Mouse (Mus musculus): ENCODE measurements around the gene Clint1.

The Clint1 gene

GRCm38 (mm10) chr11:45885606-45886230 lies 33.9 kb downstream of the Clint1 start:
- no peak for DNase-seq

- no peak for DNase-seq
These were observed 34.7 kb downstream of the Clint1 start for GRCm38 (mm10) chr11:45886596-45886995.

DNA sequence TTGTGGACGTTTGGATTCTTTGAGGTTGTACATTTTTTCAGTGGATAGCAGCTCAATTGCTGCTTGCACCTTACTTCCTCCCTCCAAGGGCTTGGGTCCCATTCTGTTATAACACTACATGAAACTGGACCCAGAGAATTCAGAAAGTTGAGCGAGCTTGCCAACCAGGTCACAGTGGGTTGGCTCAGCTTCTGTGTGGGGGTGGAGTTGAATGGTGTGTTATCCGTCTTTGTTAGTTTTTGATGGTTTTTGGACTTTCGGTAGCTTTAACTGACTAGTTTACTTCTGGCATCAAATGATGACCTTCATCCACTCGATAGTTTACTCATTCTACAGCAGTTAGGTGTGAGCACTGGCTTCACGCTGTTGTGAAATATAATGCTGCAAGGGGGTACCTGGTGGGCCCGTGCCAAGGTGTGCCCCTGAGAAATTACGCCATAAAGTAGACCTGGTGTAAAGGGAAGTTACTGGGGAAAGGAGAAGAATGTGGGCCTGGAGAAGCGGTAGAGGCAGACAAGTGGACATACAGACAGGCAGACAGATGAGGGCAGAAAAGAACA lies 36.7 kb downstream of the Clint1 start:
- no peak for DNase-seq

- DNase-seq = no peak
These were observed 38.1 kb downstream of the Clint1 start for GRCm38 (mm10) chr11:45889981-45890380.

- no peak for DNase-seq
These were observed 38.6 kb downstream of the Clint1 start for GRCm38 (mm10) chr11:45890423-45890822.

DNA sequence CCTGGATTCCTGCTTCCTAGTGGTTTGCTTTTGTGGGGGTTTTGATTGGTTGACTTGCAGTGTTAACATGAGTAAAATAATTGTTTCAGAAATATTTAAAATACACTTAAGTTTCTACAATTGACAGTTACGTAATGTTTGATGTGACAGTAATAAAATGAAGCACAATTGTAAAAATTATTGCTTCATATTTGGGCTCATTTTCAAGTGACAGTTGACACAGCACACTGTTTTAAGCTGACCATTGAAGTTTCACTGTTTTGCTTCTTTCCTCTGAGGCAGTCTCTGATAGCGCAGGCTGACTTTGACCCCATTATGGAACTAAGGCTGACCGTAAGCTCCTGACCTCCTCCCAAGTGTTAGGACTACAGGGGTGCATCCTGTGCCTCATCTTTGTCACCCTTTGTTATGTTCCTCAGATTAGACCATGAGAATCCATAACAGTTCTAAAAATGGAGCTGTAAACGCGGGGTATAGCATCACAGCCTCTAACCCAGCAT lies 41.1 kb downstream of the Clint1 start:
- no peak for DNase-seq

DNA sequence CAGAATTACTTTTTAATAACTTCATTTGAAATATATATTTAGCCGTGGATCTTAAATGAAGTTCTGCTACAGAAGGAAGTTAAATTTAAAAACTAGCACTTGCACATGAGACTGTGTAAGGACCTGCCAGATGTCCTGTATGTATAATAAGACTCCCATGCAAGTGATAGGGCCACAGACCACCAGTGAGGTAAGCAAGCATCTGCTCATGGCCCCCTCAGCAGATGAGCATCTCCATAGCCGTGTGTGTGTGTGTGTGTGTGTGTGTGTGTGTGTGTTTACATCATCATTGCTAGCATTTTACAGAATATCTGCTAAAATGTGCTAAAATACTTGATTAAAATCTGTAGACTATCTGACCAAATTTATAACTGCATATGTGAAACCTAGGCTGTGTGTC lies 45.5 kb downstream of the Clint1 start:
- DNase-seq = no peak

- no peak for DNase-seq
These were observed 48.6 kb downstream of the Clint1 start for GRCm38 (mm10) chr11:45900233-45901015.

GRCm38 (mm10) chr11:45906109-45906786 lies 54.4 kb downstream of the Clint1 start:
- no peak for DNase-seq

DNA sequence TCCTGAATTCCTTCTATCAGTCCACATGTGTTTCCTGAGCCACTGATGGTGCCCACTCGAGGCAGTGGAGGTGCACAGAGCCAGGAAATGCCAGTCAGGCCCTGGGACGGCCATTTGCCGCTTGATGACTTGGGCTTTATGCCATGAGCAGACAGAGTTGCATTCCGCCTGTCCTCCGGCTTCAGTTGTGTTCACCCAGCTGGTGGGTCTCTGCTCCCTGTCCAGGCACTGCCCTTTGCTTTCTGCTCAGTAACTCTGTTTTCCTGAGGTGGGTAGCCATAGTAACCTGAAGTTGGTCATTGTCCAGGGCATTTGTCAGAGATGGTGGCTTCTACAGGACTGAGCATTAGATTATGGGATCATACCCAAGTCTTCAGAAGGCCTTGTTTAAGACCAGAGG lies 55.5 kb downstream of the Clint1 start:
- DNase-seq = no peak

DNA sequence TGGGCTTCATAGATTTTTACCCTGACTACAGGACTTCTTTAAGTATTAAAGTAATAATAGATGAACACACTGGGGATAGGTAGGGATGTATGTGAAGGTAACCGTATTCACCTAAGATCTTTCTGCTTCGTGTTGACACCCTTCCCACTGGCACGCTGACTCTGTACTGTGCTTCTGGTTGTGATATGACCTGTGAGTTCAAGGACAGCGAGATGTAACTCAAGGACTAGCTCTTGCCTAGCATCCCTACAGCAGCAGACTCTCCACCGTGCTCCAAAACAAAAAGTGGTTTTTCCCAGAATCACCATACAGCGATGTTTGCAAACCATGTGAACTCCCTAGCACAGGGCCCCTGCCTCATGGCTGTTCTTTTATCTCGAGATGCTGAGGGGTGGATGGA lies 56.2 kb downstream of the Clint1 start:
- DNase-seq = no peak

DNA sequence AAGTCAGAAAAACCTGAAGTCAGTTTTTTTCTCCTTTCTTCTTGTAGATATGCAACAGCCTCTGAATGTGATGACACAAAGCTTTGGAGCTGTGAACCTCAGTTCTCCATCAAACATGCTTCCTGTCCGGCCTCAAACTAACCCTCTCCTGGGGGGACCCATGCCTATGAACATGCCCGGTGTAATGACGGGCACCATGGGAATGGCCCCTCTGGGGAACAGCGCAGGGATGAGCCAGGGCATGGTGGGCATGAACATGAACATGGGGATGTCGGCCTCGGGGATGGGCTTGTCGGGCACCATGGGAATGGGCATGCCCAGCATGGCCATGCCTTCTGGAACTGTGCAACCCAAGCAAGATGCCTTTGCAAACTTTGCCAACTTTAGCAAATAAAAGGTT lies 57.0 kb downstream of the Clint1 start:
- no peak for DNase-seq

GRCm38 (mm10) chr11:45910701-45911100 lies 58.9 kb downstream of the Clint1 start:
- DNase-seq = no peak

GRCm38 (mm10) chr11:45916196-45916595 lies 64.3 kb downstream of the Clint1 start:
- no peak for DNase-seq

DNA sequence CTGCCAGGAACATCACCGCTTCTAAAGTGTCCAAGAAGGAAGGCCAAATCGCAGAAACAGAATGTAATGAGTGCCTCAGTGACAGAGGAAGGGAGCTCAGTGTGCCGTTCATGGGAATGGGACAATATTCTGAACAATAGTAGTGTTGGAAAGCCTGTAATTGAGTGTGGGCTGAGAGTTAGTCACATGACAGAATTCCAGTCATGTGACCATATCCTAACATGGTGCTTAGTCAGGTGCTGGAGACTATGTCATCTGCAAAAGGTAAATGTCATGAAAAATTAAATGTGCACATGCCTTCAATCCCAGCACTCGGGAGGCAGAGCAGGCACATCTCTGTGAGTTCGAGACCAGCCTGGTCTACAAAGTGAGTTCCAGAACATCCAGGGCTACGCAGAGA lies 66.2 kb downstream of the Clint1 start:
- DNase-seq = no peak

DNA sequence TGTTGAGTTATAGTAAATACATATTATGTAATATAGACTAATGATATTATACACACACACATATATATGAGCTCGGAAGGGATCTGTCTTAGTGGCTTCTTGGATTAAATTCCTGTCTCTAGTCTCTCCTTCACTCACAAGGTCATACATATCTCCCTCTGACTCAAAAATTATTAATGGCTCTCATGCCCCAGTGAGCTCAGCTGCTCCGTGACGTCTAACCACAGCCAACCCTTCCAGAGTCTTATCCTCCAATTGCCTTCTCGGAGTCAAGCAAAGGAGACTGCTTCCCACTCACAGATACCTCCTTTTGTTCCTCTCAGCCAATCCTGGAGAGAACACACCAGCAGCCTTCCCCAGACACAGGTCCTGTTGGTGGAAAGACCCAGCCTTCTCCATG lies 67.0 kb downstream of the Clint1 start:
- no peak for DNase-seq

DNA sequence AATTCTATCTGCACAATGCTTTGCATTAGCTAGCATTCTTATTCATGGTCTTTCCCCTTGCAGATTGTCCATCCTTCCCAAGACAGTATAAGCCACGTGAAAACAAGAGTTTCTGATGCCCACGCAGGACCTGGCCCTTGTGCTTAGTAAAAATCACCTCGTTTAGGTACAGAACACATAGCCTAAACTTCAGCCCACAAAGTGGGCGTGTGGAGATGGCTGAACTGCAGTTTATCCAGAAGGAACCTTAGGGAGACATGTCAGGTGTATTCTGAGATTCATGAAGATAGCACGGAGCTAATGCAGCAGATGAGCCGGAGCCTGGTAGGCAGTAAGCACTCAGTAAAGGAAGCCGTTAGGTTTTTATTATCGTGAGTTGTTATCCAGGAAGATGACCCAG lies 69.2 kb downstream of the Clint1 start:
- DNase-seq = no peak

- DNase-seq = no peak
These were observed 69.6 kb downstream of the Clint1 start for GRCm38 (mm10) chr11:45921480-45921898.

GRCm38 (mm10) chr11:45925436-45925835 lies 73.6 kb downstream of the Clint1 start:
- DNase-seq = no peak

DNA sequence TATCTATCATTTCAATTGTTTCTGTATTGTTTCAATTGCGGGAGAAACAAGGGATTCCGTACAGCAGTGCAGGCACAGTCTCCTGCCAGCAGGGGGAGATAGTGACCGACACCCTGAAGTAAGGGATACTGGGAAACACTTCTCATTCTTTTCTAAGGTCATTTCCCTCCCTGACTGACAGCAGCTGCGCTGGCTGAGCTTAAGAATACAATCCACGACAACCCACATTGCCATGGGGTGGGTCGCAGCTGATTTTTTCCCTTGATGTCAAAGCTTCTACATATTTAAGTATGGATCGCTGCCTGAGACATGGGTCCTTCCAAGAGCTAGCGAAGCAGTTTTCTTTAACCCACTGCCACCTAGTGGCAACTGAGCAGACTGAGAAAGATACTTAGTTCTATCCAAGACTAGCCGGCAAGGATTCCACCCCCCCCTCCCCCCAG lies 74.8 kb downstream of the Clint1 start:
- DNase-seq = peak; percentile 72 to 81

GRCm38 (mm10) chr11:45927456-45927855 lies 75.6 kb downstream of the Clint1 start:
- DNase-seq = no peak

DNA sequence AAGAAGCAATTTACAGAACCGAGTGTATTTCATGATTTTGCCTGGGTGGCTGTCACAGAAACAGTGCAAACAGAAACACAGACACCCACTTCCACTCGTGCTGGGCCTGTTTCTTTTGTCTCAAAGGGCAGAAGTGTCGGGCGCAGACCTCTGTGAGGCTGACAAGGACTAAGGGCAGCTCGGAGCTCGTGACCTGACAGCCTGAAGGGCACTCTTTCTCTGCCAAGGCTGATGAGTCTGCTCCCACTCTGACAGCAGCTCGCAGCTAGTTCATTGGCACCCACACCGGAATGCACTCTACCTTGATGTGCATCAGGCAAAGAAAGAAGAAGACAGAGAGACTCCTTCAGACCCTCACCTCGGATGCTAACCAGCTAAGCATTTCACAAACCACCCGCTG lies 77.7 kb downstream of the Clint1 start:
- DNase-seq = no peak

DNA sequence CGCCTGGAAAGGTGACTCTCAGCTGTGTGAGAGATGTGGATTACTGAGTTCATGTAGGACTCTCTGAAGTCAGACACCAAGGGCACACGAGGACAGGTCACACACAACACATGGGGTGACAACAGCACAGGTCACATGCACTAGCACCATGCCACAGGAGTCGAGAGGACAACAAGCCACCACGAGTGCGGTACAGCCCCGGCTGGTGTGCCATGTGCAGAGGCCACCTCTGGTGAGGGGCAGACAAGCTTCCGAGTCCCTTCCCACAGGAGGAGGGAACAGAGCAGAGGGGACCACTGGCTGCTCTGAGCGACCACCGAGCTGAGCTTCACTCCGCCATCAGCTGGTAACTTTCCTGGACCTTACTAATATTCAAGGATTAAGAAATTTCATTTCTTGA lies 80.9 kb downstream of the Clint1 start:
- DNase-seq = no peak
